Mouse (Mus musculus): ENCODE results near the gene Gpr161.

GRCm38 (mm10) chr1:165308180-165308579 lies 12.6 kb downstream of the Gpr161 start:
- TF ChIP-seq CTCF (conservative IDR thresholded peaks at IDR 0.05; ENCODE audit: insufficient read depth, insufficient read length, low read depth, low read length), result no peak
- TF ChIP-seq POLR2A (IDR thresholded peaks at IDR 0.05; ENCODE audit: low read depth, low read length), result no peak
